Mouse (Mus musculus): Measurements from ENCODE around the gene Ltc4s. TPM values are rescaled to one million over a fixed set of nuclear protein-coding genes. Genes with fewer than 3 reads are reported as not detected.

Gene Ltc4s
- polyA plus RNA-seq, 1 experiment from 2014 or later, result 8.5 TPM

GRCm38 (mm10) chr11:50252684-50253265, 14.4 kb upstream of the Ltc4s start:
- DNase-seq (ENCODE audit: low spot score), result peak; percentile 78
- Histone ChIP-seq H3K27me3 (ENCODE audit: insufficient read depth, low read length) (no peaks in the 10 kb centered on the region), H3K4me1 (replicated peaks; ENCODE audit: insufficient read depth, low read length) (peaks cover 6% of the 10 kb centered on the region; the same call in 1 of the 2 replicates), H3K4me3 (replicated peaks; ENCODE audit: low read depth, low read length) (no peak overlapping the region), H3K9me3 (replicated peaks; ENCODE audit: low read length) (no peaks in the 10 kb centered on the region), H3K27ac (peak overlapping the region; percentile 84), H3K36me3 (ENCODE audit: insufficient read depth, low read length) (peaks cover 17% of the 10 kb centered on the region), H3K9ac (ENCODE audit: low read depth, low read length) (0 out of 2 replicates have a peak overlapping the region, but pooled peaks have one; percentile 35), H3K4me2 (ENCODE audit: low read length) (no peak overlapping the region)
- peak; percentile 57 for ATAC-seq (replicated peaks; ENCODE audit: low FRiP score, low read depth)
- WGBS, result 42% methylated on average over 11 of the region's 11 CpGs
- TF ChIP-seq CTCF (IDR thresholded peaks at IDR 0.05; ENCODE audit: low read depth), result no peak

GRCm38 (mm10) chr11:50252166-50252565, 13.8 kb upstream of the Ltc4s start:
- H3K4me1 ChIP-seq (replicated peaks; ENCODE audit: insufficient read depth, low read length), result peaks cover 6% of the 10 kb centered on the region; the same call in 1 of the 2 replicates
- DNase-seq (ENCODE audit: low spot score) (peak; percentile 86), ATAC-seq (replicated peaks; ENCODE audit: low FRiP score, low read depth) (peak; percentile 45; the same call in 1 of the 2 replicates)
- H3K9ac ChIP-seq (ENCODE audit: low read depth, low read length), result 0 out of 2 replicates have a peak overlapping the region, but pooled peaks have one; percentile 35
- H3K36me3 ChIP-seq (ENCODE audit: insufficient read depth, low read length), result peaks cover 13% of the 10 kb centered on the region
- H3K27me3 ChIP-seq (ENCODE audit: insufficient read depth, low read length), result no peaks in the 10 kb centered on the region
- peak overlapping the region; percentile 84 for H3K27ac ChIP-seq
- H3K4me2 ChIP-seq (ENCODE audit: low read length), result no peak overlapping the region
- TF ChIP-seq CTCF (IDR thresholded peaks at IDR 0.05; ENCODE audit: low read depth), result no peak
- WGBS, result 42% methylated on average over 3 of the region's 3 CpGs
- no peak overlapping the region for H3K4me3 ChIP-seq (replicated peaks; ENCODE audit: low read depth, low read length)
- no peaks in the 10 kb centered on the region for H3K9me3 ChIP-seq (replicated peaks; ENCODE audit: low read length)

- no peaks in the 10 kb centered on the region for H3K27me3 ChIP-seq (ENCODE audit: insufficient read depth, low read length)
- no peak for ATAC-seq (replicated peaks; ENCODE audit: low FRiP score, low read depth)
- H3K9me3 ChIP-seq (replicated peaks; ENCODE audit: low read length), result no peaks in the 10 kb centered on the region
- no peak for DNase-seq (ENCODE audit: low spot score)
- no peak overlapping the region for H3K4me2 ChIP-seq (ENCODE audit: low read length)
- no peaks in the 10 kb centered on the region for H3K36me3 ChIP-seq (ENCODE audit: insufficient read depth, low read length)
- no peak overlapping the region for H3K9ac ChIP-seq (ENCODE audit: low read depth, low read length)
- no peak for TF ChIP-seq CTCF (IDR thresholded peaks at IDR 0.05; ENCODE audit: low read depth)
- H3K4me3 ChIP-seq (replicated peaks; ENCODE audit: low read depth, low read length), result no peak overlapping the region
- H3K27ac ChIP-seq, result no peak overlapping the region
- H3K4me1 ChIP-seq (replicated peaks; ENCODE audit: insufficient read depth, low read length), result peaks cover 6% of the 10 kb centered on the region; the same call in 1 of the 2 replicates
- WGBS, result 50% methylated on average over 7 of the region's 7 CpGs
Measured at GRCm38 (mm10) chr11:50248473-50249171, 10.2 kb upstream of the Ltc4s start.

GRCm38 (mm10) chr11:50245269-50245668, 6.9 kb upstream of the Ltc4s start:
- H3K9ac ChIP-seq (ENCODE audit: low read depth, low read length), result no peak overlapping the region
- no peaks in the 10 kb centered on the region for H3K9me3 ChIP-seq (replicated peaks; ENCODE audit: low read length)
- TF ChIP-seq CTCF (IDR thresholded peaks at IDR 0.05; ENCODE audit: low read depth), result no peak
- WGBS, result 62% methylated on average over 5 of the region's 5 CpGs
- no peak for ATAC-seq (replicated peaks; ENCODE audit: low FRiP score, low read depth)
- H3K4me2 ChIP-seq (ENCODE audit: low read length), result no peak overlapping the region
- H3K27ac ChIP-seq, result no peak overlapping the region
- H3K36me3 ChIP-seq (ENCODE audit: insufficient read depth, low read length), result no peaks in the 10 kb centered on the region
- no peak for DNase-seq (ENCODE audit: low spot score)
- H3K4me1 ChIP-seq (replicated peaks; ENCODE audit: insufficient read depth, low read length), result no peaks in the 10 kb centered on the region
- no peaks in the 10 kb centered on the region for H3K27me3 ChIP-seq (ENCODE audit: insufficient read depth, low read length)
- H3K4me3 ChIP-seq (replicated peaks; ENCODE audit: low read depth, low read length), result no peak overlapping the region

GRCm38 (mm10) chr11:50243926-50244325, 5.5 kb upstream of the Ltc4s start:
- Histone ChIP-seq H3K9ac (ENCODE audit: low read depth, low read length) (no peak overlapping the region), H3K27me3 (ENCODE audit: insufficient read depth, low read length) (no peaks in the 10 kb centered on the region), H3K4me1 (replicated peaks; ENCODE audit: insufficient read depth, low read length) (no peaks in the 10 kb centered on the region), H3K9me3 (replicated peaks; ENCODE audit: low read length) (no peaks in the 10 kb centered on the region), H3K27ac (no peak overlapping the region), H3K4me3 (replicated peaks; ENCODE audit: low read depth, low read length) (no peak overlapping the region), H3K4me2 (ENCODE audit: low read length) (no peak overlapping the region), H3K36me3 (ENCODE audit: insufficient read depth, low read length) (no peaks in the 10 kb centered on the region)
- WGBS, result 72% methylated on average over 6 of the region's 6 CpGs
- TF ChIP-seq CTCF (IDR thresholded peaks at IDR 0.05; ENCODE audit: low read depth), result no peak
- DNase-seq (ENCODE audit: low spot score) (no peak), ATAC-seq (replicated peaks; ENCODE audit: low FRiP score, low read depth) (no peak)

- 81% methylated on average over 7 of the region's 7 CpGs for WGBS
- no peak overlapping the region; the same call in 1 of the 2 replicates for H3K27ac ChIP-seq
- no peaks in the 10 kb centered on the region for H3K27me3 ChIP-seq (ENCODE audit: insufficient read depth, low read length)
- no peak overlapping the region for H3K4me2 ChIP-seq (ENCODE audit: low read length)
- H3K9me3 ChIP-seq (replicated peaks; ENCODE audit: low read length), result no peaks in the 10 kb centered on the region
- no peak for ATAC-seq (replicated peaks; ENCODE audit: low FRiP score, low read depth)
- H3K4me3 ChIP-seq (replicated peaks; ENCODE audit: low read depth, low read length), result no peak overlapping the region
- no peaks in the 10 kb centered on the region for H3K36me3 ChIP-seq (ENCODE audit: insufficient read depth, low read length)
- TF ChIP-seq CTCF (IDR thresholded peaks at IDR 0.05; ENCODE audit: low read depth), result no peak
- H3K4me1 ChIP-seq (replicated peaks; ENCODE audit: insufficient read depth, low read length), result peaks cover 12% of the 10 kb centered on the region; the same call in 1 of the 2 replicates
- DNase-seq (ENCODE audit: low spot score), result no peak
- no peak overlapping the region for H3K9ac ChIP-seq (ENCODE audit: low read depth, low read length)
Measured at GRCm38 (mm10) chr11:50240235-50240911, 2.0 kb upstream of the Ltc4s start.
